Mouse (Mus musculus) gastrocnemius, postnatal 36 days (tissue): Measurements from ENCODE around the gene Scamp3. TPM values are rescaled to one million over a fixed set of nuclear protein-coding genes. Genes with fewer than 3 reads are reported as not detected.

Source experiments
- DNase-seq, 2 experiments: peaks; one replicate each; pipeline ENCODE4 v3.0.0; 2022
- intact Hi-C: fragments of 180-260 bp; cut with DNase I; formaldehyde crosslinking; loops from one replicate; pipeline ENCODE4 v1.15.1; 2025
- microRNA-seq, 2 experiments: library from miRNA; unstranded; fragments of <30 nt; microRNA quantifications; one replicate each; pipeline ENCODE4 v1.2.0; 2021
- total RNA-seq, 2 experiments: library from RNA; stranded (reverse); gene quantifications; 2 replicates each; pipeline ENCODE4 v1.2.3; 2021

Gene Scamp3
- total RNA-seq, 2 experiments from 2014 or later = 33.8 to 36.0 TPM

DNA sequence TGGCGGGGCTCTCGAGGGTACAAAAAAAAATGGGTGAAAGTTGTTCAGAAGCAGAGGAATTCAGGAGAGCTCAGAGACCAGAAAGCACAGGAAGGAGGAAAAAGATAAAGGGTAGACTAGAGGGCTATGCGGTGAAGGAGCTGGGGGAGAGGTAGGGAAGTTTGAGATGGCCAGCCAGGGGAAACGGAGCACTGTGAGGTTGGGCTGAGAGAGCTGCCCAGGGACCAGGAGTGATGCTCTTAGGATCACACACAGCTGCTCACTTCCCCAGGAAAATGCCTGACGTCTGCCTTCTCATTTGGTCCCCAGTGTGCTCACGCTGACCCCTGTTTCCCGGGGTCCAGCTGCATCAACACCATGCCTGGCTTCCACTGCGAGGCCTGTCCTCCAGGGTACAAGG is 42.3 kb downstream of the Scamp3 start:
- intact Hi-C loops = no loop called here

DNA sequence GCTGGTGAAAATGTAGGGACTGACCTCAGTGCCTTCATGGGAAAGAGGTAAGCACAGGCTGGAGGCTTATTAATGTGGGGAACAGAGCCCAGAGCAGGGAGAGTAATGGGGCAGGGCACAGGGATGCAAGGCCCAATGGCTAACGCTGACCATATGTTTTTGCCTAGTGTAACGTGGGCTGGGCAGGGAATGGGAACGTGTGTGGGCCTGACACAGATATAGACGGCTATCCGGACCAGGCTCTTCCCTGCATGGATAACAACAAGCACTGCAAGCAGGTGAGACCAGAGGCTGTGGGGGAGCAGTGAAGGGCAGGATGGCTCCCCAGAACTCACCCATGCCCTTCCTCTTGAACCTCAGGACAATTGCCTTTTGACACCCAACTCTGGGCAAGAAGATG is 43.9 kb downstream of the Scamp3 start:
- intact Hi-C loops = no loop called here
- no peak for DNase-seq

More for the DNA sequence above, 42.3 kb downstream of the Scamp3 start:
- no peak for DNase-seq

DNA sequence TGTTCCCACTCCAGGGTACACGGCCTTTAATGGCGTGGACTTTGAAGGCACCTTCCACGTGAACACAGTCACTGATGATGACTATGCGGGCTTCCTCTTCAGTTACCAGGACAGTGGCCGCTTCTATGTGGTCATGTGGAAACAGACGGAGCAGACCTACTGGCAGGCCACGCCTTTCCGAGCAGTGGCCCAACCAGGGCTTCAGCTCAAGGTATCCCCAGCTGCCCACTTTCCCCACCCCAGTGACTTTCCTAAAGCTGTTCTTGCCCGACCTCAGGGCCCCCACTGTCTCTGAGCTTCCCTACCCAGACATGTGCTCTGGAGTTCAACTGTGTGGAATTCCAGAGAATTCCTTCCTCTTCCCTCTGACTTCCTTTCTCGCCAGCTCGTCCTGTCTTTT is 47.5 kb downstream of the Scamp3 start:
- intact Hi-C loops = no loop called here
- DNase-seq = no peak

DNA sequence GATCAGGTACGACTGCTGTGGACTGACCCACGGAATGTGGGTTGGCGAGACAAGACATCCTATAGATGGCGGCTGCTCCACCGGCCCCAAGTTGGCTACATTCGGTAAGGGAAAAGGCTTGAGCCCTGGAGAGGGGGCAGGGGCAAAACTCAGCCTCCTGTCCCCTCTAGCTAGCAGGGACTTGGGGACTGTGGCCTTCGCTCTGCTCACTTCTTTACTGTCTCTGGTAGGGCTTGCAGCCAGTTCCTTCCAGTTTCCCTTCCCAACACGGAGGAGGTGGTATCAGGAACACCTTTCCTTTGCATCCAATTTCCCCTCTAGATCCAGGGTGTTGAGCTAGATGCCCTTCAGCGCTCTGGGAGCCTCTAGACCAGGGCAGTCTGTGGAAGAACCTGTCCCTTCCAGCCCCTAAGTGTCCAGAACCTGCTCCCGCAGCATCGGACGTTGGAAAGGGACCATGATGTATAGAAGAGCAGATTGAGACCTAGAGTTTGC is 48.1 kb downstream of the Scamp3 start:
- DNase-seq = no peak
- intact Hi-C loops = no loop called here

DNA sequence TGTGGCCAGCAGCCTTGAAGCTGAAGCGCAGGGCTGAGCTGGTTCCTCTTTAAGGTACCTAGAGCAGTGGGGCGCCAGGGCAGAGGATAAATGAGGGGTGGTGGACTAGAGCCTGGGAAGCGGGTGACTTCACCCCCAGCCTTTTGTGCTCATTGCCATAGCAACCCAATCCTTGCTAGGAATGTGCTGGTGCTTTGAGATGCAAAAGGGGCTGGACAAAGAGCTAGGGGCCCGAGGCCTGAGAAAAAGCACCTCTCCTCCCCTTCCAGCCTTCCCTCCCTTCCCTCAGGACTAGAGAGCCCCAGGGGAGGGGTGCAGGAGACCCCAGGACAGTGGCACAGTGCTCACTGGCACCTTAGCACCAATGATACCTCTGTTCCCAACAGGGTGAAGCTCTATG is 48.6 kb downstream of the Scamp3 start:
- intact Hi-C loops = no loop called here

DNA sequence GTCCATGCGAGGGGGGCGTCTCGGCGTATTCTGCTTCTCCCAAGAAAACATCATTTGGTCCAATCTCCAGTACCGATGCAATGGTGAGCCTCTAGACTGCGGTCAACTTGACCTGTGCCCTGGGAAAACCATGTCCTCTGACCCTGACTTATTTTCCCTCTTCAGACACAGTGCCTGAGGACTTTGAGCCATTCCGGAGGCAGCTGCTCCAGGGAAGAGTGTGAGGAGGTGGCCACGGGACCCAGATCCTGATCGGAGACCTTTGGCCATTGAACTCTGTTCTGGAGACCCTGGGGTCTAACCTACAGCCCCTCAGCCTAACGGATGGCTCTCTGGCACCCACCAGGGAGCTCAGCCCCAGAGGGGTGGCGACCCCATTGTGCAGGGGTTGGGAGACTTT is 49.1 kb downstream of the Scamp3 start:
- intact Hi-C loops = no loop called here

More for the DNA sequence above, 48.6 kb downstream of the Scamp3 start:
- no peak for DNase-seq

DNA sequence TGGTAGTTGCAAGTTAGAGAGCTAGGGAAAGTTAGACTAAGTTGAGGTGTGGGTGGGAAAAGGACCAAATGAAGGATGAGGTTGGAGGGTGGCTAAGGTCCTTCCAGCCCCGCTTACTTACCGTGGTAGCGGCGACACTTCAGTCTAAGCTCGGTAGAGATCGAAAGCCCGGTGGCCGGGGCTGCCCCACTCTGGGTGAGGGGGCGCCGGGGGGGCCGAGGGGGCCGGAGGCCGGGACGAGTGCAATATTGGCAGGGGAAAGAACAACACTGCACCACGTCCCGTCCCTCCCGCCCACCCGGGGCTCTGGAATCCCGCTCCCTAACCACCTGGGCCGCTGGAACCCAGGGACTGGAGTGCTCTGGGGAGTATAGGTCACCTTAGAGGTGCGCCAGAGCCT is 49.6 kb downstream of the Scamp3 start, which contains the start of gene Mtx1:
Mtx1 (minus strand) TSS at position 189 of the 400 bp plus-strand sequence.
- DNase-seq = no peak
- intact Hi-C loops = no loop called here

More for the DNA sequence above, 49.1 kb downstream of the Scamp3 start:
- DNase-seq = no peak

DNA sequence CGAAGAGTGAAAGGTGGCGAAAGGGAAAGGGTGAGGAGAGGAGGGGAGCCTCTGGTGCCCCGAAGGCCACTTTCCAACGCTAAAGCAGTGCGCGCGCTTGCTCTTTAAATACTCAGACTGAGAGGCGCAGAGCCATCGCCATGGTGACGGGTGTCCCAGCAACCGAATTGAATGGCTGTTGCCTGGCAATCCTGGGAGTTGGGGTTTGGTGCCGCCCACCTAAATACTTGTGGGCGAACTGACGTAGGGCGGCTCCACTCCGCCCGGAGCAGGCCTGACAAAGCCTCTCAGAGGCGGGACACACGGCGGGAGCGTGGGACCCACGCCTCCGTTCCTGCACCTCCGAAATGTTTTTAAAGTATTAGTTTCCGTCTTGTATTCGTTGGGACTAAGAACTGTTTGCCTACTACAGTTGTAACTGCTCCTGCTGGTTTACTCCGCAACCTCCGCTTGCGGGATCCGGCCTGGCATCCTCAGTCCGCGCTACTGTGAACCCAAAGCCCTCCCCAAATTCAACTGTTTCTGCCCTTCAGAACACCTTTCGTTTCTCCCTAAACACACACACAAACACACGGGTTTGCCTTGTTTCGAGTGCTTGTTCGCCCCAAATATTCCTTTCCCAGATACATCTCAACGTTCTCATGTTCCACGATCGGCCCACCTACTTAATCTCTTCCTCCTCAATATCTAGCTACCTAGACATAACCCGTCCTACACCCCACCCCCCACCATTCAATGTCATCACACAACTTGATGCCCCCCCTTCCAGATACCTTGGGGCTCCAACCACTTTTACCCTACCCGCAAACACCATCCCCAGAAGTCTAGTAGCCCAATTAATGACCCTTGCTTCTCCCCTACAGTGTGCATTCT is 50.3 kb downstream of the Scamp3 start:
- intact Hi-C loops = no loop called here
- DNase-seq = peak; percentile 48 to 51

DNA sequence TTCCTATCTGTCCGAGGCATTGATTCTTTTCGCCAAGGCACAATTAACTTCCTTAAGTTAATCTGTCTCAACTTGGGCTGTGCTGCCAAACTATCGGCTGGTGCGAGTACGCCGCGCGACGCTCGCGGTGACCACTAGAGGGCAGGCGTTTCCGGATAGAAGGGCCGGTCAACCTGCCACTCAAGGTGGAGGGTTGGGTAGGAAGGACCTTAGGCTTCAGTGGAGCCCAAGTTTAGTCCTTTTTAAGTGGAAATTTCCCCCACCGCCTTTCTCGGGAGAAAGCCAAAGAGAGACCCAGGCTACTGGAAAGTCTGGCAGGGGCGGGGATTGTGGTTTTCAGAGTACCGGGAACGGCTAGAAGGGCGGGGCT is 50.9 kb downstream of the Scamp3 start:
- intact Hi-C loops = no loop called here
- peak; percentile 82 for DNase-seq

DNA sequence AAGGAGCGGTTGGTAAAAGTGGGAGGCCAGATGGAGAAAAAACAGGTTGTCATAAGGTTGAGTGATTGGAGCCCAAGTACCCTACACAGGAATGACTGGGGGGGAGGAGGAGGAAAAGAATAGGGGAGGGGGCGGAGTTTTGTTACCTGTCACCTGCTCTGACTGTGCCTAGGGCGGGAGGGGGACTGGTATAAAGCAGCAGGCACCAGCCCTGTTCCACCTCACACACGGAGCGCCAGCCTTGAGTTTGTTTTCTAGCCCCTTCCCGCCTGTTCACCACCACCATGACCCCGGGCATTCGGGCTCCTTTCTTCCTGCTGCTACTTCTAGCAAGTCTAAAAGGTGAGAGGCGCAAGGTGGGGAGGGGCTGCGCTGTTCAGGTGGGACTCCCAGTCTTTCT is 51.6 kb downstream of the Scamp3 start, which contains the start of gene Muc1:
Muc1 (plus strand) TSS at position 222 of the 400 bp plus-strand sequence.
- DNase-seq = no peak
- intact Hi-C loops = no loop called here

DNA sequence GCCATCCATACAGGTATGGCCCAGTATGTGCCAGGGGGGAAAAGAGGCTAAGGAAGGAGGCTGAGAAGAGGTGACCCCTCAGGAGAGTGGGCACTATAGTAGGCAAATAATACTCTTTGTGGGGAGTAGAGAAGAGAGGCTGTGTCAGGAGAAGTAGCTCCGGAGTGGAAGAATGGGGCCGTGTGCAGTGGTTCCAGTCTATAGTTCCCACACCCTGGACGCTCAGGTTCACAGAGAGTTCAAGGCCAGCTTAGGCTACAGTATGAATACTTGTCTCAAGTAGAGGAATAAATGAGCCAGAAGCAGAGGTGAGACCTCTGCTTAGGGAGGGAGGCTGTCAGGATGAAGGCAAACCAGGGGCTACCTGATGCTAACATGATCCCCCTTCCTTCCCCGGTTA is 52.0 kb downstream of the Scamp3 start:
- no peak for DNase-seq
- intact Hi-C loops = no loop called here

DNA sequence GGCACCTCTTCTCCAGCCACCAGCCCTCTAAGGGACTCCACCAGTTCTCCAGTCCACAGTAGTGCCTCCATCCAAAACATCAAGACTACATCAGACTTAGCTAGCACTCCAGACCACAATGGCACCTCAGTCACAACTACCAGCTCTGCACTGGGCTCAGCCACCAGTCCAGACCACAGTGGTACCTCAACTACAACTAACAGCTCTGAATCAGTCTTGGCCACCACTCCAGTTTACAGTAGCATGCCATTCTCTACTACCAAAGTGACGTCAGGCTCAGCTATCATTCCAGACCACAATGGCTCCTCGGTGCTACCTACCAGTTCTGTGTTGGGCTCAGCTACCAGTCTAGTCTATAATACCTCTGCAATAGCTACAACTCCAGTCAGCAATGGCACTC is 53.3 kb downstream of the Scamp3 start:
- no peak for DNase-seq
- intact Hi-C loops = no loop called here

DNA sequence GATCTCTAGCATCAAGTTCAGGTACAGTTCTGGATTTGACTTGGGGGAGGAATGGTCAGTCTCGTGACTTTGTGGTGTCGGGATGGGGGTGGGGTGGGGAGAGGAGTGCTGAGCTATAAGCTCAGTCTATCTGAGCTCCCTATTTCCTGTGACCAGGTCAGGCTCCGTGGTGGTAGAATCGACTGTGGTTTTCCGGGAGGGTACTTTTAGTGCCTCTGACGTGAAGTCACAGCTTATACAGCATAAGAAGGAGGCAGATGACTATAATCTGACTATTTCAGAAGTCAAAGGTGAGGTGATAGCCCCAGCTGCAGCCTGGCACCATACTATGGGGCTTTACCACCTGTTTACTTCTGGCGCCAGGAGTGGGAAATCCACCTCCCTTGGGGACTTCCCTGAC is 54.1 kb downstream of the Scamp3 start:
- DNase-seq = no peak
- intact Hi-C loops = no loop called here

DNA sequence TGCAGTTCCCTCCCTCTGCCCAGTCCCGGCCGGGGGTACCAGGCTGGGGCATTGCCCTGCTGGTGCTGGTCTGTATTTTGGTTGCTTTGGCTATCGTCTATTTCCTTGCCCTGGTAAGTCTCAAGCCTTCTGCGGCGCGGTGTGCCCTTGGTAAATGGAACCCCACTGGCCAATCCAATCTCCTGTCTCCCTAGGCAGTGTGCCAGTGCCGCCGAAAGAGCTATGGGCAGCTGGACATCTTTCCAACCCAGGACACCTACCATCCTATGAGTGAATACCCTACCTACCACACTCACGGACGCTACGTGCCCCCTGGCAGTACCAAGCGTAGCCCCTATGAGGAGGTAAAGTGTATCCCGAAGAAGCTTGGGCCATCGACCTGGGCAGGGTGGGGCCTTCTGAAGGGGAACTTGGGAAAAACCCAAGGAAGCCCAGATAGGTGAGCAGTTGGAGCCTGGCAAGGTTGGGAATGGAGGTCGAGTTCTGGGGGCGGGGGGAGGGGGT is 54.6 kb downstream of the Scamp3 start:
- intact Hi-C loops = no loop called here

More for the DNA sequence above, 54.6 kb downstream of the Scamp3 start:
- DNase-seq = no peak

Small RNA genes within 50 kb of the gene (microRNA-seq; reads per million reads assigned to microRNA genes)
- 2.2 to 31.5 reads per million in 2 experiments for gene Mir92b

Other genes with a start within 250 kb of the Scamp3 start
- gene Ash1l, start 226.9 kb upstream of the Scamp3 start, total RNA-seq = 10 to 100 TPM; 23.2 to 29.5 TPM
- gene Dap3, start 226.3 kb upstream of the Scamp3 start, total RNA-seq = 10 to 100 TPM; 62.4 to 76.1 TPM
- gene Rusc1, start 84.2 kb upstream of the Scamp3 start, total RNA-seq = 10 to 100 TPM; 14.8 to 15.7 TPM
- not detected for gene Gm43738, start 76.4 kb upstream of the Scamp3 start, total RNA-seq
- 10 to 100 TPM; 23.2 to 27.5 TPM for gene Fdps, start 75.5 kb upstream of the Scamp3 start, total RNA-seq
- gene Pklr, start 41.3 kb upstream of the Scamp3 start, total RNA-seq = not detected
- under 1 TPM; 0.49 to 0.54 TPM for gene Hcn3, start 17.3 kb upstream of the Scamp3 start, total RNA-seq
- gene Clk2, start 12.7 kb upstream of the Scamp3 start, total RNA-seq = 10 to 100 TPM; 15.0 to 16.5 TPM
- gene Fam189b, start 5.7 kb downstream of the Scamp3 start, total RNA-seq = 10 to 100 TPM; 16.1 to 17.5 TPM
- 10 to 100 TPM; 18.2 to 18.6 TPM for gene Gba, start 25.5 kb downstream of the Scamp3 start, total RNA-seq
- 1 to 10 TPM; 6.9 to 8.0 TPM for gene Thbs3, start 37.7 kb downstream of the Scamp3 start, total RNA-seq
- gene Mtx1, start 49.6 kb downstream of the Scamp3 start, total RNA-seq = 10 to 100 TPM; 40.2 to 41.0 TPM
- under 1 TPM; 0.20 TPM for gene Muc1, start 51.6 kb downstream of the Scamp3 start, total RNA-seq
- 10 to 100 TPM; 58.3 to 63.3 TPM for gene Krtcap2, start 68.5 kb downstream of the Scamp3 start, total RNA-seq
- under 1 TPM; 0.15 to 0.17 TPM for gene Trim46, start 68.8 kb downstream of the Scamp3 start, total RNA-seq
- gene Dpm3, start 81.9 kb downstream of the Scamp3 start, total RNA-seq = 10 to 100 TPM; 16.6 to 23.2 TPM
- gene Slc50a1, start 93.1 kb downstream of the Scamp3 start, total RNA-seq = 1 to 10 TPM; 8.3 to 9.1 TPM
- gene Efna1, start 103.7 kb downstream of the Scamp3 start, total RNA-seq = 10 to 100 TPM; 10.1 to 11.5 TPM
- gene Efna3, start 145.5 kb downstream of the Scamp3 start, total RNA-seq = not detected
- gene Efna4, start 160.6 kb downstream of the Scamp3 start, total RNA-seq = under 1 TPM in 1 of 2 experiments, not detected in 1; 0.15 TPM
- gene Adam15, start 172.5 kb downstream of the Scamp3 start, total RNA-seq = 10 to 100 TPM; 15.8 to 23.2 TPM
- gene Dcst2, start 184.5 kb downstream of the Scamp3 start, total RNA-seq = not detected
- gene Dcst1, start 187.8 kb downstream of the Scamp3 start, total RNA-seq = not detected
- gene Zbtb7b, start 217.3 kb downstream of the Scamp3 start, total RNA-seq = 10 to 100 TPM; 23.4 to 24.5 TPM
- under 1 TPM in 1 of 2 experiments, not detected in 1; 0.25 TPM for gene Lenep, start 225.3 kb downstream of the Scamp3 start, total RNA-seq
- 10 to 100 TPM; 36.7 to 43.6 TPM for gene Flad1, start 234.4 kb downstream of the Scamp3 start, total RNA-seq
- gene Cks1b, start 240.9 kb downstream of the Scamp3 start, total RNA-seq = 1 to 10 TPM; 3.4 to 4.8 TPM
- gene Shc1, start 241.0 kb downstream of the Scamp3 start, total RNA-seq = 10 to 100 TPM; 20.2 TPM